Mouse (Mus musculus): ENCODE results near the gene Lime1.

DNA sequence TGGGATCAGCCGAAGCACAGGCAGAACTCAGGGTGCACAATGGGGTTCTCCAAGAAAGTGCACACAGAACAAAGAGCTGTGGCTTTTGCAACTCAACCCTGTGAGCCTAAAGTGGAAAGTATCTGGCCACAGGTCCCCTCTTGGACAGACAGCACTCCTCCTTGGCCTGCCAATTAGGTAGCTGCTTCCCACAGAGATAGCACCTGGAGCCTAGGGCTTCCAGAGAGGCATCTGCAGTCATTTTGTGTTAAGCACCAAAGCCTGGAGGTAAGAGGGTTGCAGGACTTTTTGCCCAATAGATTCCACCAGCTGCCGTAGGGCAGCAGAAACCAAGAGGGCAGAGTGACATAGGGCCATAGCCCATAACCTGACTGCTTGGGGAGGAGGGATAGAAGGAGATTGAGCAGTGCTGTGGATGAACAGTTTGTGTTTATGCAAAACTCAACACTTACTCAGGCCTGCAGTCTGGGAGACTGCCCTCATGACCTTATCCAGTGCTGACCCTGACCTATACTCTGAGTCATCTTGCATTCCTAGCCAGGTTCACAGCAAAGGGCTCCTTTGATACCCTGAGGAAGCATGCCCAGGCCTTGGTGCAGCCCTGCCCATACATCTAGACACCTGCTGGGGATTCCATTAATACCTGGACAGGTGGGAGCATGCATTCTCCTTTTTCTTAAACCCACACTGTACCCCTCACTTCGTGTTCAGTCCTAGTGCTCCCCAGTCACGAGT lies 10.4 kb downstream of the Lime1 start:
- TF ChIP-seq GATA1 (IDR thresholded peaks at IDR 0.05; ENCODE audit: borderline replicate concordance, low read length) (no peak), FLI1 (IDR thresholded peaks at IDR 0.05; ENCODE audit: low read length) (no peak)
